Mouse (Mus musculus) frontal cortex, adult 2 months (tissue): ENCODE results near the gene Selenbp2. TPM values are rescaled to one million over a fixed set of nuclear protein-coding genes. Genes with fewer than 3 reads are reported as not detected.
"Not testable (repeated sequence)": the region's sequence is repeated elsewhere in the genome, so short reads cannot be mapped to it uniquely, and the experiment has no call there.

Experiments
- DNase-seq, 2 experiments: peaks; one replicate each; pipeline ENCODE4 v3.0.0; 2022; ENCODE audit warnings: low spot score in 1 of 2; ENCODE audit errors: extremely low spot score in 1 of 2
- polyA plus RNA-seq: library from polyadenylated mRNA; depleted of rRNA; stranded (reverse); fragments of >200 nt; gene quantifications from 2 replicates; pipeline ENCODE4 v1.2.3, GENCODE M21; 2012; rRNA removed

Gene Selenbp2
- polyA plus RNA-seq, 1 experiment = not detected

DNA sequence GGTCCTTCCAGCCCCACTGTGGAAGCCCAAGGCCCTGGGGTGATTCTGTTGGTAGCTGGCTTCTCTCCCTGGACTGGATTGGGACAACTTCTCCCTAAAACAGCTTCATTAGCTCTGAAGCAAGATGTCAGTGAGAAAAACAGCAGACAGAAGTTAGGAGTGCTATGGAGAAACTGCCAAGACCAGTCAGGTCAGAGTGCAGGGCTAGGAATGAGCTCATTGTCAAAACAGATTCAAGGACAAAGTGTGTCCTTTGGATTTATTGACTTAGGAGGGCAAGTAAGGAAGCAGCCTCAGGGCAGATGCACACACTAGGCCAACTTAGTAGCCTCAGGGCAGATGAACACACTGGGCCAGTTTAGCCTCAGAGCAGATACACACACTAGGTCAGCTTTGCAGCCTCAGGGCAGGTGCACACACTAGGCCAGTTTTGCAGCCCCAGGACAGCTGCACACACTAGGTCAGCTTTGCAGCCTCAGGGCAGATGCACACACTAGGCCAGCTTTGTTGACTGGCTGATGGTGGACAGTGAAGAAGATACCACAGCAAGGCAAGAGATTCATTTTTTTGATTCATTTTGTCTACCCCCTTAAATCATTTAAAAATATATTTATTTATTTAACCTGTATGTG, 2.6 kb upstream of the Selenbp2 start:
- DNase-seq = no peak

DNA sequence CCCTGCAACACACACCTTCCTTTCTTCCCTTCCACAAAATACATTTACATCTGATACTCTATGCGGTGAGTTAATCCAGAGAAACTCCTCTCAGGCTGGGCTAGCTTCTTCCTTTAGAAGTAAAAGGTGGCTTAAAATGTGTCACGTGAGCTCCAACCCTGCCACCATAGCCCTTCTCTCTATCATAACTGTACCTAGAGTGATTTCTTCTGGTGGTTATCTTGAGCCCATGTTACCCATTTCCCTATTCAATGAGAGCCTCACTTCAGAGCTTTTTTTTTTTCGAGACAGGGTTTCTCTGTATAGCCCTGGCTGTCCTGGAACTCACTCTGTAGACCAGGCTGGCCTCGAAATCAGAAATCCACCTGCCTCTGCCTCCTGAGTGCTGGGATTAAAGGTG, 1.7 kb upstream of the Selenbp2 start:
- DNase-seq = not testable (repeated sequence)

DNA sequence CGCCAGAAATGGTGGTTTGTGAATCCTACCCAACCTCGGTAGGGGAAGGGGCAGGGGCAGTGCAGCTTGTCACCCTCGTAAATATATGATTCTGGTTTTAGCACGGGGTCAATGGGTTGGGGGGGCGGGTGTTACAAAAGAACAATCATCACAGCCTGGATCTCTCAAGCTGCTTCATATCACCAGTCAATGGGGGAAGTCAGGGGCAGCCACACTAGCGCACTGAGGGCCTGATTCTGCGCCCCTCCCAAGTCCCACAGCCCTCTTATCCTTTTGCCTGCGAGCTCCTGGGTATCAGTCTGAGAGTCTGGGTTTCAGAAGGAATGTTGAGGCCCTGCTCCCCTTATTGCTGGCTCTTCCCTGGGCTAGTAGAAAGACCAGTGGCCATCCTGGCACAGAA, 518 bp downstream of the Selenbp2 start:
- DNase-seq = not testable (repeated sequence)

DNA sequence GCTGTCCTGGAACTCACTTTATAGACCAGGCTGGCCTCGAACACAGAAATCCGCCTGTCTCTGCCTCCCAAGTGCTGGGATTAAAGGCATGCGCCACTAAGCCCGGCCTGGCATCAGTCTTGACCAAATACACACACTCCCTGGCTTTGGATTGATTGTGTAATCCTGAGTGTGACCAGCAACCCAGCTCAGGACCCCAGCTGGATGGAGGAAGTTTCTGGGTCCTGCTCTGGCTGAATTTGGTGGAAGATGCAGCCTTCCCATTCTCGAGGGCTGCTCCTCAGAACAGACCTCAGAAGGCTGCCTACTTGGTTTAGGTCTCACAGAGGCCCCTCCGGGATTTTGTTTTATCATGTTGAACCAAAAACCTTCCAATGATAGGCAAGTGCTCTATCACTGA, 2.2 kb downstream of the Selenbp2 start:
- not testable (repeated sequence) for DNase-seq

DNA sequence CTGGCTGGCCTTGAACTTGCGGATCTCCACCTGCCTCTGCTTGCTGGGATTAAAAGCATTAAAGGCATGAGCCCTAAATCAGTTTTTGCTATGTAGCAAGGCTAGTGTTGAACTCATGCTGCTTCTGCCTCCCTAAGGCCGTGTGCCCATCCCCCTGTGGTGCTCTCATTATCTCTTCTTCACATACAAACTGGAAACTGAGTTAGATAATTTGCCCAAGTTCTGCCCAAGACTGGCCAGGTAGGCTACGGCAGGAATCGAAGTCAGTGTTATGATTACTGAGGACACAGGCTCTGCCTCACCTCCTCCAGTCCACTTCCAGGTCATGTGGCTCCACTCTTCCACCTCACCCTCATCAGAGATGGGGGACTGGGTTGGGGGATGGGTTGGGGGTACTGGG, 2.9 kb downstream of the Selenbp2 start:
- not testable (repeated sequence) for DNase-seq

DNA sequence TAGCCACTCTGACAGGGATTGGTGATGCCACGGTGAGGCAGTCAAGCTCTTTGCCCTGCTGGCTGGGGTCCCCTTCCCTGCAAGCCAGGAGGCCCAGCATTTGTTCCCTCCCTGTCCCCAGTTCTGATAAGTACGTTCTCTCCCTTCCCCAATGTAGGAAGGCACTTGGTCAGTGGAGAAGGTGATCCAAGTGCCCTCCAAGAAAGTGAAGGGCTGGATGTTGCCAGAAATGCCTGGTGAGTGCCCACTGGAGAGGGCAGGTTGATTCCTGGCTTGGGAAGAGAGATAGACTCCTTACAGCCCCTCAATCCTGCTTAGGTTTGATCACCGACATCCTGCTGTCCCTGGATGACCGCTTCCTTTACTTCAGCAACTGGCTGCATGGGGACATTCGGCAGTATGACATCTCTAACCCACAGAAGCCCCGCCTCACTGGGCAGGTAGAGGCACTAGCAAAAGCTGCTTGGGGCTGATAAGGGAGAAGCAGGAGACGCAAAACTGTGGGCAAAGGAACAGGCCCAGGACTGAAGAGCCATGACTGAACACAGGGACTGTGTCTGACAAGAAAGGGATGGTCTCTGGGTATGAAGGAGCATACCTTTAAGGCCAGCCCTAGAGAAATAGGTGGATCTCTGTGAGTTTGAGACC, 8.9 kb downstream of the Selenbp2 start:
- not testable (repeated sequence) for DNase-seq

DNA sequence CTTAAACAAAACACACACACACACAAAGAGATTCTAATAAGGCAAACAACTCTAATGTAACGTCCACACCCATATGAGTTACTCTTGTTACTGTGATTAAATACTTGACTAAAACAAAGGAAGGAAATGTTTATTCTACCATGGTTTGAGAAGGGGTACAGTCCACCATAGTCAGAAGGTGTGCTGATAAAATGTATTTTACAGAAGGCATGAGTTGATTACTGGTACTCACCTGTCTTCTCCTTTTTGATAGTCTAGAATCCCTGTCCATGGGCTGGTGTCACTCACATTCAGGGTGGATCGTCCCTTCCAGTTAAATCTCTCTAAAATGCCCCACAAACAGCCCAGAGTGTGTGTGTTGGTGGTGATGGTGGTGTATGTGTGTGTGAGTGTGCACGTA, 9.5 kb downstream of the Selenbp2 start:
- no peak for DNase-seq

DNA sequence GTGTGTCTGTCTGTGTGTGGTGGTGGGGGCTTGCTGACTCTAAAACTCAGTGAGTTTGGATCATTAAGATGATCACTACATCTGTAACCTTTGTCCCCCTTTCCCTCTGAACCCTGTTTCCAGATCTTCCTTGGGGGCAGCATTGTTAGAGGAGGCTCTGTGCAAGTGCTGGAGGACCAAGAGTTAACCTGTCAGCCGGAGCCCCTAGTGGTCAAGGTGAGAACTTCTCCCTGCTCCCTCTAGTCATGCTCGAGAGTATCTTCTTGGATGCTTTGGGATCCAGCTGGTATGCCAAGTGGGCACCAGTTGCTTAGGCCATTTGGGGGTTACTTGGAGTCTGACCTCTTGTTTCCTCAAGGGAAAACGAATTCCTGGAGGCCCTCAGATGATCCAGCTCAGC, 10.0 kb downstream of the Selenbp2 start:
- DNase-seq = peak in 1 of 2 experiments; percentile 19

DNA sequence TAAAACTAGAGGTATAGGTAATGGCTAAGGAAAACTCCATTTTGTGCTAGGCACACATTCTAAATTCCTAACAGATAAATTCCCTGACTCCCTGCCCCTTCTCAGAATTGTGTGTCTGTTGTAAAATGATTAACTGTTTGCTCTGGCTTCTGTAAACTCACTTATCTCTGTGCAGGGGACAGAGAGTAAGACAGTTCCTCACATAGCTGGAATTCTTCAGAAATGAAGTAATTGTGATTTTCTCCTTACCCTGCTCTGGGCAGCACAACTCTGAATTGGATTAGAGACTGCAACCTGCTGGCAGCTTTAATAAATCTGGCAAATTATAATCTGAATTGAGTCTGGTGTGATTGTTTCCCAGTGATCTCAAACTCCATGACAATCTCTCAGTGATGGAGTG, 17.2 kb downstream of the Selenbp2 start:
- DNase-seq = not testable (repeated sequence)

DNA sequence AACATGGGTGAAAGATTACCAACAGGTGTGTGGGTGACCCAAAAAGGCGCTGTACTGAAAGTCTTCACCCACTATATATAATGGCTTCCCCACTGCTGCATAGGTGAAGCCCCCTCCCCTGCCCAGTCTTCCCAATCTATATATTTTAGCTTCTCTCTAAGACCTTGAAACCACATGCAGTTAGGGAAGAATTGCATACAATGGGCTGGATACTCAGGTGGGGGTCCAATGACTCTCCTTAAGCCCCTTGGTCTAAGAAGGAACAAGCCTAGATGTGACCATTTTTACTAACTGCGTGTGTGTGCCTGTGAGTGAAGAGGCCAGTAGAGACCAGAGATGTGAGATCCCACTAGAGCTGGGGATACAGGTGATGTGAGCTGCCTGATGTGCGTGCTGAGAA, 20.1 kb downstream of the Selenbp2 start:
- DNase-seq = not testable (repeated sequence)

DNA sequence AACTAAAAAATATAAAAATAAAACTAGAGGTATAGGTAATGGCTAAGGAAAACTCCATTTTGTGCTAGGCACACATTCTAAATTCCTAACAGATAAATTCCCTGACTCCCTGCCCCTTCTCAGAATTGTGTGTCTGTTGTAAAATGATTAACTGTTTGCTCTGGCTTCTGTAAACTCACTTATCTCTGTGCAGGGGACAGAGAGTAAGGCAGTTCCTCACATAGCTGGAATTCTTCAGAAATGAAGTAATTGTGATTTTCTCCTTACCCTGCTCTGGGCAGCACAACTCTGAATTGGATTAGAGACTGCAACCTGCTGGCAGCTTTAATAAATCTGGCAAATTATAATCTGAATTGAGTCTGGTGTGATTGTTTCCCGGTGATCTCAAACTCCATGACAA, 24.9 kb downstream of the Selenbp2 start:
- DNase-seq = not testable (repeated sequence)

DNA sequence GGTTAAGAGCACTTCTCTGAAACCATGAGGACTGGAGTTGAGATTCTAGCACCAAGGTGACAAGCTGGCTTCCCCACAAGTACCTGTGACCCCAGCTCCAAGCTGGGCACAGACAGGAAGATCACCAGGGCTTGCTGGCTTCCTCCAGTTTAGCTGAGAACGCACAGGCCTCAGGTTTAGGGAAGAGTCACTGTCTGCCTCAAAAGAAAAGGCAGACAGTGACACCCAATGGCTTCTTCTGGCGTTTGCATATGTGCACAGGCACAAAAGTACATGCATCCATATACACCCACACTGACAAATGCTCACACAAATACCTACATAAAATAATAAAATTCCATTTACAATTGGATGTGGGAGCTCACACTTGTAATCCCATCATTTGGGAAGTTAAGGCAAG, 30.3 kb downstream of the Selenbp2 start:
- peak in 1 of 2 experiments; percentile 25 for DNase-seq

DNA sequence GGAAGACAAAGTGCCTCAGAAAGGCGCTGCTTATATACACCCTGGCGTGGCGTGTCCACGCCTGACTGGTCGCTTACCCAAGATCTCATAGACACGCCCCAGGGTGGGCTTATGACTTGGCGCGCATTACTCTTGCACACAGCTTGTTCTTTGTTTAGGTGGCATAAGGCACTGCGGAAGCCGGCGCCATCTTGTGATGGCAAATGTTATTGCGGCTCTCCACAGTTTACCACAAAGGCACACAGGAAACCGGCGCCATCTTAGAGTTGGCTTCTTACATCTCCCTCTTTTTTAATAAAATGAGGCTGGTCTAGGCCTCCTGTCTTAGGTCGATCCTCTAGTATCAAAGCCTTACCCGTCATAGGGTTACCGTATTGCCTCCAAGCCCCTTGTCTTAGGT, 52.3 kb downstream of the Selenbp2 start:
- no peak for DNase-seq

Other genes with a start within 250 kb of the Selenbp2 start
- gene Oaz3, start 249.6 kb upstream of the Selenbp2 start, polyA plus RNA-seq = 0.19 and 0.28 TPM in 2 replicates
- gene Celf3, start 215.3 kb upstream of the Selenbp2 start, polyA plus RNA-seq = 410 and 454 TPM in 2 replicates
- gene Riiad1, start 213.2 kb upstream of the Selenbp2 start, polyA plus RNA-seq = 3.5 and 4.6 TPM in 2 replicates
- gene Snx27, start 110.8 kb upstream of the Selenbp2 start, polyA plus RNA-seq = 47.5 and 50.5 TPM in 2 replicates
- not detected in 2 replicates for gene Gm10972, start 50.4 kb upstream of the Selenbp2 start, polyA plus RNA-seq
- gene Tuft1, start 34.7 kb upstream of the Selenbp2 start, polyA plus RNA-seq = 1.2 and 1.3 TPM in 2 replicates
- gene Cgn, start 92.9 kb downstream of the Selenbp2 start, polyA plus RNA-seq = 2.6 and 3.7 TPM in 2 replicates
- gene Pogz, start 144.0 kb downstream of the Selenbp2 start, polyA plus RNA-seq = 42.6 and 47.6 TPM in 2 replicates
- 245 and 253 TPM in 2 replicates for gene Psmb4, start 193.4 kb downstream of the Selenbp2 start, polyA plus RNA-seq
- 13.9 and 14.5 TPM in 2 replicates for gene Selenbp1, start 239.5 kb downstream of the Selenbp2 start, polyA plus RNA-seq